Mouse (Mus musculus): ENCODE results near the gene Mpst. TPM values are rescaled to one million over a fixed set of nuclear protein-coding genes. Genes with fewer than 3 reads are reported as not detected.

The Mpst gene
- polyA plus RNA-seq, 1 experiment from 2014 or later: 5.5 TPM

GRCm38 (mm10) chr15:78378556-78378955, 27.7 kb upstream of the Mpst start:
- 59% methylated on average over 10 of the region's 10 CpGs for WGBS
- H3K4me2 ChIP-seq (ENCODE audit: low read depth, low read length): no peak overlapping the region
- no peak overlapping the region for H3K4me3 ChIP-seq (ENCODE audit: low read length)
- no peak overlapping the region for H3K9ac ChIP-seq (ENCODE audit: low read length)
- no peaks in the 10 kb centered on the region for H3K27me3 ChIP-seq (ENCODE audit: control insufficient read depth, insufficient read depth, low read depth, low read length)
- 0 out of 2 replicates have a peak, but pooled peaks cover 3% of the 10 kb centered on the region for H3K9me3 ChIP-seq (ENCODE audit: control insufficient read depth, low read length)
- peaks cover 15% of the 10 kb centered on the region for H3K4me1 ChIP-seq (replicated peaks; ENCODE audit: control insufficient read depth, insufficient read depth, low read length)
- no peak overlapping the region for H3K27ac ChIP-seq (ENCODE audit: low read length)
- no peaks in the 10 kb centered on the region for H3K36me3 ChIP-seq (ENCODE audit: control insufficient read depth, insufficient read depth, low read length)
- ATAC-seq (ENCODE audit: low read depth): no peak

GRCm38 (mm10) chr15:78380208-78380607, 26.0 kb upstream of the Mpst start:
- Histone ChIP-seq H3K4me3 (ENCODE audit: low read length) (no peak overlapping the region), H3K4me2 (ENCODE audit: low read depth, low read length) (no peak overlapping the region), H3K9me3 (ENCODE audit: control insufficient read depth, low read length) (0 out of 2 replicates have a peak, but pooled peaks cover 3% of the 10 kb centered on the region), H3K9ac (ENCODE audit: low read length) (no peak overlapping the region), H3K36me3 (ENCODE audit: control insufficient read depth, insufficient read depth, low read length) (no peaks in the 10 kb centered on the region), H3K4me1 (replicated peaks; ENCODE audit: control insufficient read depth, insufficient read depth, low read length) (peaks cover 11% of the 10 kb centered on the region), H3K27me3 (ENCODE audit: control insufficient read depth, insufficient read depth, low read depth, low read length) (no peaks in the 10 kb centered on the region), H3K27ac (ENCODE audit: low read length) (no peak overlapping the region)
- WGBS: 79% methylated on average over 2 of the region's 2 CpGs
- ATAC-seq (ENCODE audit: low read depth): no peak

GRCm38 (mm10) chr15:78380741-78381140, 25.5 kb upstream of the Mpst start:
- H3K4me1 ChIP-seq (replicated peaks; ENCODE audit: control insufficient read depth, insufficient read depth, low read length): peaks cover 11% of the 10 kb centered on the region
- ATAC-seq (ENCODE audit: low read depth): no peak
- no peak overlapping the region for H3K4me2 ChIP-seq (ENCODE audit: low read depth, low read length)
- no peak overlapping the region for H3K4me3 ChIP-seq (ENCODE audit: low read length)
- H3K9ac ChIP-seq (ENCODE audit: low read length): no peak overlapping the region
- 0 out of 2 replicates have a peak, but pooled peaks cover 3% of the 10 kb centered on the region for H3K9me3 ChIP-seq (ENCODE audit: control insufficient read depth, low read length)
- WGBS: 49% methylated on average over 4 of the region's 4 CpGs
- no peak overlapping the region for H3K27ac ChIP-seq (ENCODE audit: low read length)
- H3K36me3 ChIP-seq (ENCODE audit: control insufficient read depth, insufficient read depth, low read length): no peaks in the 10 kb centered on the region
- H3K27me3 ChIP-seq (ENCODE audit: control insufficient read depth, insufficient read depth, low read depth, low read length): no peaks in the 10 kb centered on the region

GRCm38 (mm10) chr15:78382115-78382514, 24.1 kb upstream of the Mpst start:
- Histone ChIP-seq H3K27ac (ENCODE audit: low read length) (no peak overlapping the region), H3K9ac (ENCODE audit: low read length) (no peak overlapping the region), H3K27me3 (ENCODE audit: control insufficient read depth, insufficient read depth, low read depth, low read length) (no peaks in the 10 kb centered on the region), H3K9me3 (ENCODE audit: control insufficient read depth, low read length) (0 out of 2 replicates have a peak, but pooled peaks cover 3% of the 10 kb centered on the region), H3K4me1 (replicated peaks; ENCODE audit: control insufficient read depth, insufficient read depth, low read length) (peaks cover 11% of the 10 kb centered on the region), H3K36me3 (ENCODE audit: control insufficient read depth, insufficient read depth, low read length) (no peaks in the 10 kb centered on the region), H3K4me3 (ENCODE audit: low read length) (no peak overlapping the region), H3K4me2 (ENCODE audit: low read depth, low read length) (no peak overlapping the region)
- no peak for ATAC-seq (ENCODE audit: low read depth)
- WGBS: 88% methylated on average over 4 of the region's 4 CpGs

GRCm38 (mm10) chr15:78383450-78384219, 22.6 kb upstream of the Mpst start:
- H3K9ac ChIP-seq (ENCODE audit: low read length): no peak overlapping the region
- 70% methylated on average over 11 of the region's 11 CpGs for WGBS

GRCm38 (mm10) chr15:78384220-78385116, 21.7 kb upstream of the Mpst start:
- 50% methylated on average over 7 of the region's 7 CpGs for WGBS
- H3K4me3 ChIP-seq (ENCODE audit: low read length): no peak overlapping the region
- no peaks in the 10 kb centered on the region for H3K27me3 ChIP-seq (ENCODE audit: control insufficient read depth, insufficient read depth, low read depth, low read length)
- H3K36me3 ChIP-seq (ENCODE audit: control insufficient read depth, insufficient read depth, low read length): no peaks in the 10 kb centered on the region
- H3K4me1 ChIP-seq (replicated peaks; ENCODE audit: control insufficient read depth, insufficient read depth, low read length): peaks cover 11% of the 10 kb centered on the region
- H3K4me2 ChIP-seq (ENCODE audit: low read depth, low read length): no peak overlapping the region
- no peak overlapping the region for H3K9ac ChIP-seq (ENCODE audit: low read length)
- no peak for ATAC-seq (ENCODE audit: low read depth)
- no peaks in the 10 kb centered on the region for H3K9me3 ChIP-seq (ENCODE audit: control insufficient read depth, low read length)
- peak overlapping the region; percentile 71 for H3K27ac ChIP-seq (ENCODE audit: low read length)

More at GRCm38 (mm10) chr15:78383450-78384219, 22.6 kb upstream of the Mpst start:
- Histone ChIP-seq H3K4me2 (ENCODE audit: low read depth, low read length) (no peak overlapping the region), H3K36me3 (ENCODE audit: control insufficient read depth, insufficient read depth, low read length) (no peaks in the 10 kb centered on the region), H3K27ac (ENCODE audit: low read length) (peak overlapping the region; percentile 71), H3K27me3 (ENCODE audit: control insufficient read depth, insufficient read depth, low read depth, low read length) (no peaks in the 10 kb centered on the region), H3K4me3 (ENCODE audit: low read length) (no peak overlapping the region), H3K4me1 (replicated peaks; ENCODE audit: control insufficient read depth, insufficient read depth, low read length) (peaks cover 11% of the 10 kb centered on the region), H3K9me3 (ENCODE audit: control insufficient read depth, low read length) (0 out of 2 replicates have a peak, but pooled peaks cover 3% of the 10 kb centered on the region)
- peak; percentile 53 for ATAC-seq (ENCODE audit: low read depth)

- Histone ChIP-seq H3K9ac (ENCODE audit: low read length) (no peak overlapping the region), H3K27ac (ENCODE audit: low read length) (no peak overlapping the region), H3K36me3 (ENCODE audit: control insufficient read depth, insufficient read depth, low read length) (no peaks in the 10 kb centered on the region), H3K4me1 (replicated peaks; ENCODE audit: control insufficient read depth, insufficient read depth, low read length) (peaks cover 11% of the 10 kb centered on the region), H3K27me3 (ENCODE audit: control insufficient read depth, insufficient read depth, low read depth, low read length) (no peaks in the 10 kb centered on the region), H3K9me3 (ENCODE audit: control insufficient read depth, low read length) (no peaks in the 10 kb centered on the region), H3K4me2 (ENCODE audit: low read depth, low read length) (no peak overlapping the region), H3K4me3 (ENCODE audit: low read length) (no peak overlapping the region)
- no peak for ATAC-seq (ENCODE audit: low read depth)
- WGBS: 89% methylated on average over 1 of the region's 1 CpGs
Observed at GRCm38 (mm10) chr15:78385564-78385963, 20.7 kb upstream of the Mpst start.

- Histone ChIP-seq H3K36me3 (ENCODE audit: control insufficient read depth, insufficient read depth, low read length) (no peaks in the 10 kb centered on the region), H3K4me1 (replicated peaks; ENCODE audit: control insufficient read depth, insufficient read depth, low read length) (no peaks in the 10 kb centered on the region), H3K27me3 (ENCODE audit: control insufficient read depth, insufficient read depth, low read depth, low read length) (no peaks in the 10 kb centered on the region), H3K4me3 (ENCODE audit: low read length) (no peak overlapping the region), H3K27ac (ENCODE audit: low read length) (no peak overlapping the region), H3K9me3 (ENCODE audit: control insufficient read depth, low read length) (no peaks in the 10 kb centered on the region), H3K9ac (ENCODE audit: low read length) (no peak overlapping the region), H3K4me2 (ENCODE audit: low read depth, low read length) (no peak overlapping the region)
- ATAC-seq (ENCODE audit: low read depth): no peak
- 76% methylated on average over 3 of the region's 3 CpGs for WGBS
Observed at GRCm38 (mm10) chr15:78390855-78391254, 15.4 kb upstream of the Mpst start.

GRCm38 (mm10) chr15:78395478-78395962, 10.7 kb upstream of the Mpst start, which contains the start of gene Tex33:
Gene Tex33 (minus strand): TSS chr15:78395912.
- Histone ChIP-seq H3K9me3 (ENCODE audit: control insufficient read depth, low read length) (no peaks in the 10 kb centered on the region), H3K9ac (ENCODE audit: low read length) (no peak within 1 kb of the TSS), H3K27me3 (ENCODE audit: control insufficient read depth, insufficient read depth, low read depth, low read length) (no peaks in the 10 kb centered on the region), H3K4me3 (ENCODE audit: low read length) (no peak within 1 kb of the TSS), H3K36me3 (ENCODE audit: control insufficient read depth, insufficient read depth, low read length) (0 out of 2 replicates have a peak, but pooled peaks cover 2% of the 10 kb centered on the region), H3K4me1 (replicated peaks; ENCODE audit: control insufficient read depth, insufficient read depth, low read length) (no peaks in the 10 kb centered on the region), H3K27ac (ENCODE audit: low read length) (no peak within 1 kb of the TSS), H3K4me2 (ENCODE audit: low read depth, low read length) (no peak within 1 kb of the TSS)
- ATAC-seq (ENCODE audit: low read depth): peak; percentile 45
- WGBS: 64% methylated on average over 8 of the region's 8 CpGs

Data from lung, embryonic 16.5 days (tissue).